Mouse (Mus musculus) small intestine, adult 2 months (tissue): ENCODE results near the gene Stam.

ENCODE experiments used
- CTCF ChIP-seq: fragments of 200-500 bp; IDR thresholded peaks from 2 replicates; pipeline ENCODE4 v1.5.1; 2012; ENCODE audit warnings: low read depth, mild to moderate bottlenecking, control low read depth, inconsistent platforms, low read length, moderate library complexity, mixed read lengths; ENCODE audit not compliant: insufficient replicate concordance, insufficient read length; ENCODE audit errors: extremely low read depth
- POLR2A ChIP-seq: fragments of 200-500 bp; IDR thresholded peaks from 2 replicates; pipeline ENCODE4 v1.6.1; 2012; ENCODE audit warnings: low read depth, mild to moderate bottlenecking, control low read depth, inconsistent platforms, low read length, moderate library complexity

GRCm38 (mm10) chr2:14136906-14137305 lies 63.0 kb downstream of the Stam start:
- TF ChIP-seq CTCF (no peak), POLR2A (no peak)
